Mouse (Mus musculus) lung, postnatal 0 days (tissue): ENCODE results near the gene Prpsap2.

ENCODE experiments used
- CTCF ChIP-seq: IDR thresholded peaks from 2 replicates; pipeline ENCODE4 v1.5.1; 2016; ENCODE audit warnings: antibody characterized with exemption, mild to moderate bottlenecking
- EP300 ChIP-seq: IDR thresholded peaks from 2 replicates; pipeline ENCODE4 v1.6.1; 2016; ENCODE audit warnings: antibody characterized with exemption, mild to moderate bottlenecking, control low read depth

- TF ChIP-seq CTCF (no peak), EP300 (no peak)
These were observed 56.3 kb downstream of the Prpsap2 start for GRCm38 (mm10) chr11:61705581-61705980.
